Mouse (Mus musculus): Measurements from ENCODE around the gene Zfp609.

- TF ChIP-seq CTCF (IDR thresholded peaks at IDR 0.05; ENCODE audit: low read depth, low read length): no peak
- no peak for TF ChIP-seq EP300 (IDR thresholded peaks at IDR 0.05; ENCODE audit: insufficient read depth, low read depth, low read length)
Measured at GRCm38 (mm10) chr9:65755673-65756375, 71.5 kb downstream of the Zfp609 start.

Measured in ES-Bruce4 (cell line).